Mouse (Mus musculus): ENCODE data around the gene Dst.

Dst gene

DNA sequence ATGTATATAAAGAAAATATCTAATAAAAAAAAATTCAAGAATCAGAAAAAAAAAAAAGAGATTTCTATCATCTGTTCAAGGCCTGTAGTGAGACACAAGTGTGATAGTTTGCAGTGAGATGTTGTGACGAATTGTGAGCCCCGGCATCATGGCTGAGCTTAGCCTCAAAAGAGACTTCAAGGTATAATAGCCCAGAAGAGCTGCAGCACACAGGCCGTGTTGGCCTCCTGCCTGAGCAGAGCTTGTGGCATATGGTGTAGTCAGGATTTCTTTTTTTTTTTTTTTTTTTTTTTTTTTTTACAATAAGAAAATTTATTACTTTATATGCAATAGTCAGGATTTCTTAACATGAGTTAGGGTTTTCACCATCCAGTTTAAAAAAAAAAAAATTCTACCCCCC is 191.4 kb downstream of the Dst start:
- no peak for DNase-seq (ENCODE audit: low spot score in 2 of 2)

DNA sequence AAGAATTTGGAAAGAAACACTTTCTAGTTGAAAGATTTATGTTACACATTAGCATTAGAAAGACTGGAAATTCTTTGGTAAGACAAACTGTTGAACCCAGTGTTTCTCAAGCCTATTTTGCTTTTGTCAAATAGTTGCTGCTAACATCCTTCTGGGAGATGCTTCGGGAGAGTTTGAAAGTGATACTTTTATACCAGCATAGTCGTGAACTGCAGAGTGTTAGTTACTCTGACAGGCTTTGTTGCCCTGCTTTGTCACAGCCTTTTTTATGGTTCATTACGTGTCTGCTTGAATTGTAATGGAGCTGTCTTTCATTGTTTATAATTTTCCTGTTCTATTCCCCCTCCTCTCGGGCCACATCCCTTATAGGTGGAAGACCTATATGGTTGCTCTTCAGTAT is 192.4 kb downstream of the Dst start:
- DNase-seq (ENCODE audit: low spot score in 2 of 2): no peak

DNA sequence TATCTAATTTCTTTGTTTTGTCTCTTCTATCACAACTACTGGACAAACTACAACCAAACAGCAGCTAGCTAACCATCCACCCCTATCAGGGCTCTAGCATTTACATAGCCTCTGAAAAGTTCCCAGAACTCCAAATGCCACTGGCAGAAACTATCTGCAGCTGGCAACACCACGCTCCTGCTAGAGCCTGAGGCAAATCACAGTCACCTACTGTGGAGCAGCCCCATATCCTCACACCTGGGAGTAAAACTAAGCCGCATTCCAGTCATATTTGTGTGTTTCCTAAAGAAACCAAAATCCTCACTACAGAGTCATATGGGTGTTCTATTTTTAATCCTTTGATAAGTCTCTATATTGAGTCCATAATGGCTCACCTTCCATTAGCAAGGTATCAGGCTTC is 194.6 kb downstream of the Dst start:
- no peak for DNase-seq (ENCODE audit: low spot score in 2 of 2)

DNA sequence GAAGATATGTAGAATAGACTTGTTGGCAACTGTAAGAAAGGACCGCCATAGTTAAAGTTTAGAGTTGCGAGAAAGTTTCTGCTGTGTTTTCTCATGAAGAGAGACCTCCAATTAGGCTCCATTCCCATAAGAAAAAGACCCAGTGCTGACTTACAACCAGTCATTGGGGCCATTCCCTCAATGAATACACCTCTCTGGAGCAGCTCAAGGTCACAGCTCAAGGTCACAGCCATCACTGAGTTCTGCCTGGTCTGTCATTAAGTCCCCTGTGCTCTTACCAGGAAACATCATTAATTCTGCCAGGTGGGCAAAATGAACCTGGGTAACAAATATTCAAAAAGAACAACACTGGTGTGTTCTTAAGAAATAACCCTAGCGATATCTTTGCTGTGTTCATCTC is 195.2 kb downstream of the Dst start:
- DNase-seq (ENCODE audit: low spot score in 2 of 2): no peak

DNA sequence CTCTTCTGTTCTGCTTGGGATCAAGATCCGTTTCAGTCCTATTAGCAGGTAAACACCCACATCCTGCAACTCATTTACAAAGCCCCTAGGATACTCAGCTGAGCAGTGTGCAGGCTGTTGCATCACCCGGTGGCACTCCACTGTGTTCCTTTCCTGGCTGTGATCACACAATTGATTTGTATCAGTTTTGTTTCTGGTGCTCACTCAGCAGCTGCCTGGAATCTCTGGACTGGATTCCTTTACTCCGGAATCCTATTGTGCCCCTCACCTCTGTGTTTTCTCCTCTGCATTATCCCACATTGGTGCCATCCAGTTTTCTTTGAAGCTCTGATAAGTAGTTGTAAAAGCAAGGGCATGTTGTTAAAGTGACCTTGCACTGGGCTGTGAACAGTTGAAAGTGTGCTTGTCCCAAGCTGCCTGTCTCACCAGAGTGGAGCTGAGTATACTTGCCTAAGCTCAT is 195.7 kb downstream of the Dst start:
- no peak for DNase-seq (ENCODE audit: low spot score in 2 of 2)

DNA sequence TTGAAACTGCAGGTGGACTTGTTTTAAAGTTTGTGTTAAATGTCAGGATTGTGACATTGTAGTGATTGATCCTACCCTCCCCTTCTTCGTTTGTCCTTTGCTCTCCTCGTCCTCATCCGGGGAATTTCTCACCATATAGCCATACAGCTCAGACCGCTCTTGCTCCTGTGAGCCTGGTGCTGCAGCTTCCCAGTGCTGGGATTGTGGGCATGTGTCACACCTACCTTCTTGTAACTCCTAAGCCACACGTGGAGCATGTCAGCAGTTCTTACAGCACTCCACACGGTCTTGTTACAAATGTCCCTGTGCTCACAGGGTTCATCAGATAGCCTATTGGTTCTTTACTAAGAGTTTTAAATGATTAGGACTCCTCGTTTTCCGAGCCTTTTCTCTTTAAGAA is 196.8 kb downstream of the Dst start:
- no peak for DNase-seq (ENCODE audit: low spot score in 2 of 2)

DNA sequence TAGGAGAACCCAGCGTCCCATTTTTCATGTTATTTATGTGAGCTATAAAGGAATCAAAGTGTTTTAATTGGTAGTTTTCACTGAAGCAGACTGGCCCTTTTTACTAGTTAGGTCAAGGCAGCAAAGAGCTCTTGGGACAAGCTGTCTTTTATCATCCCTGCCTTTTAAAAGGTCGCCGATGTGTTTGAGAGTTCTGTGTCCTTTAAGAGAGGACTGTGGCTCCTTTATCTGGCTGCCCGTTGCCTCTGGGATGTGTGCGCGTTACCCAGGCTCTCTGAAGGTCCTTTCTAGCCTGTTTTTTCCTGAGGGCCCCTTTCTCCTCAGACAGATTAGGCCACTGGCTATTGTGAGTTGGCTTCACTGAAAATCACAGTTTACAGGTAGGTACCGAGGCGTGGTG is 198.6 kb downstream of the Dst start:
- DNase-seq (ENCODE audit: low spot score in 2 of 2): no peak

DNA sequence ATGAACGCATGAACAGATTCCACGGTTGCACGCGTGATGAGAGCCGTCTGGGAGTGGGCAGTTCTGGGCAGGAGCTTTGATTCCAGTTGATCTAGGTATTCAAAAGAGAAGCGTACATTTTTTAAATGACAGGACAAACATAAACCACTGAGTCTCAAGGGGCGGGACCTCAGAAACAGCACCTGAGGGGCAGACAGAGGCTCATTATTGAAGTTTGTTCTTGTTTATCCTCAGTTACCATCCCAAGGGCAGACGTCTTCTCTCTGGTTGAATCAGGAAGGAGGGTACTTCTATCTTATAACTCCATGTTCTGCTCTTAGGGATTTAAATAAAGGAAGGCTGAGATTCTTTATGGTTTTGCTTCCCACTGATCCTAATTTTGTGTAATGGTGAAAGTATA is 199.1 kb downstream of the Dst start:
- no peak for DNase-seq (ENCODE audit: low spot score in 2 of 2)

DNA sequence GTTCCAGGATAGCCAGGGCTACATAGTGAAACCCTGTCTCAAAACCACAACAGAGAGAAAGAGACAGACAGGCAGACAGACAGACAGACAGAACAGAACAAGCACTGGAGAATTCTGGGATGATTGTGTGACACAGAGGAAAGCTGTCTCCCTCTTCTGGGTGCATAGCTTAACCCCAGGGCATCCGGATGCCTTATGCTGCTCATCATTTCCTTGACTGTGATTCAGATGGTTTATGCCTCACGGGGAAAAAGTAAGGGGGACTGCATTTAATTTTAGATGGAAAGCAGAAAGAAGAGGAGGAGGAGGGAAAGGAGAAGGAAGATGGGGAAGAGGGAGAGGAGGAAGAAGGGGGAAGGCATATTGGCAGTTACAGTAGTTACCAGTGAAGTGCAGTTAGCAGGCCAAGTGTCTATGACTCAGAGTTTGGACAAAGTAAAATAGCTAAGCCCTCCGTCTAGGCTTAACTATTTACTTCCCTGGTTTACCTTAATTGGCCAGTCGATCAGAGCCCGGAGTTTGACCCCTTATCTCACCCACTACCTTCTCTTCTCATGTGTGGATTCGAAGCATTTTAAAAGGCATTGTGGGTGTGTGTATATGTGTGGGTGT is 201.7 kb downstream of the Dst start:
- no peak for DNase-seq (ENCODE audit: low spot score in 2 of 2)

DNA sequence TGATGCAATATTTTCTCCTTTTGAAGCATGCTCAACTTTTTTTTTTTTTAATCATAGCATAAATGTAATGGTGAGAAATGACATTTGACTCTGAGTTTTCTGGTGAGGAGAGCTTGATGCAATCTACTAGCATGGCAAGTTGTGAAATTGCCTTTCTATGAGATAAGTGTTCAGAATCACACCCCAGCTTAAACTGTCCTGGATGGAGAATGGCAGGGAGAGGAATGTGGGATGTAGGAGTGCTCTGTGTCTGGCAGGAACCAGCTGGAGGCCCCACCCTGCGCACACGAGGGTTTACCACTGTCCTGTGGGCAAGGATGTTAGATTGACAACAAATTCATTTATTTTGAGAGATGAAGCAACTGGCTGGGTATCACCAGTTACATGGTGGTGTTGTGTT is 202.8 kb downstream of the Dst start:
- no peak for DNase-seq (ENCODE audit: low spot score in 2 of 2)

DNA sequence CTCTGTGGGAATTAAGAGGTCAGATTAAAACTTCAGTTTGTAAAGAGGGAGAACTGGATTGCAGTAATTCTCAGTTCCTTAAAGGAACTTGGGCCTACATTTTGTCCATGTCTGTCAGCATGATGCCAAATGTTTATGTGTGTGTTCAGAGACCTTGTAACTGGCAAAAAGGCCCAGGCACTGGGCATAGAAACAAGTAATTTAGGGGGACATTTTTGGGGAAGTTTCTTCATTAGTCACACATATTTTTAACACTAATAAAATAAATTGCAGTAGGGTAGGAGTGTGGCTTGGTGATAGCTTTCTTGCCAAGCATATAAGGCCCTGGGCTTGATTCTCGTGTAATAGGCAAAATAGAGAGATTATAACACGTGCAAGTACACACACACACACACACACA is 203.9 kb downstream of the Dst start:
- DNase-seq (ENCODE audit: low spot score in 2 of 2): no peak

DNA sequence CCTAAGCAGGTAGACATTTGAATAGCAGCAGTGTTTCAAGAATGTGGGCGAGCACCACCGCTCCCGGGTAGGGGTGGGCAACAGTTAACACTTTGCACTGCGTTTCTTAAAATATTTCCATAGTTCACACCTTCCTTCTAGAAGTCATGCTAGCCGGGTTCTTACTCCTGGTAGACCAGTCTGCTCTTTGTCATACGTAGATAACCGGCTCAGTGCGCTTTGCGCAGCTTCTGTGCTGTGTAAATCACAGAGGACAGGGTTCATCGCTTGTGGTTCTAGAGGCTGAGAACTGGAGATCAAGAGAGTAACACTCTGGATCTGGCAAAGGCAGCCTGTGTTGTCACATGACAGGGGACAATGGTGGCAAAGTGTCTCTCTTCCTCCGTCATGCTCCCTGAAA is 208.4 kb downstream of the Dst start:
- DNase-seq (ENCODE audit: low spot score in 2 of 2): no peak

DNA sequence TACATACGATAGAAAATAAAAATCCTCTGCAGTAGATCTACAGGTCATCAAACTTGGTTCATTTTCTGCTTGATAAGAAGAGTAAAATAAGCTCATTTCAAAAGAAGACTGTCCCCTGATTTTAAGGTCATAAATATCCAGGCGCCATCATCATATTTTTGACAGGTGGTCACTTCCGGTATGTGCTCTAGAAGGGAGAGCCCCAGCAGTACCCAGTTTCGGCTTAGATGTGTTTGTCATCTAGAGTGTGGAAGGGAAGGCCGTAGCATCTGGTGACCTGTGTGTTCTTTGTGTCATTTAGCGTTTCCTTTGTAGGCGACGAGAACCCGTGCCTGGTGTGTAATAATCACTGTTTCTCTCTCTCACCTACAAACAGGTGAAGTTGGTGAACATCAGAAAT is 209.0 kb downstream of the Dst start:
- DNase-seq (ENCODE audit: low spot score in 2 of 2): no peak

DNA sequence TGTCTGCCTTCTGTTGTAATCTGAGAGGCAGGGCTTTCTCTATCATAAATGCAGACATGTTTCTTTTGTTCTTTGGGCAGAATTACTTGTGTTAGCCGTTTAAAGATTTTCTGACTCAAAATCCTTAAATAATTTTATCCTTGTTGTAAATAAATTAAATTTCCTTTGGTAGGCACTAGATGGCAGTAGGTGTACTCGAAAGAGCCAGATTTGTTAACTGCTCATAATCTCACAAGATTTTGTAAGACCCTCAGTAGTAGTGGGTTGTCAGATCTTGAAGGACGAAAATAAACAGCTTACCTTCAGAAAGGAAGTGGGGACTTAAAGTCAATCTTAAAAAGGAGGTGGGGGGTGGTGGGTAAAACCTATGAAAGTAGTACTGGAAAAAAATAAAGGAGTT is 209.7 kb downstream of the Dst start:
- DNase-seq (ENCODE audit: low spot score in 2 of 2): no peak

DNA sequence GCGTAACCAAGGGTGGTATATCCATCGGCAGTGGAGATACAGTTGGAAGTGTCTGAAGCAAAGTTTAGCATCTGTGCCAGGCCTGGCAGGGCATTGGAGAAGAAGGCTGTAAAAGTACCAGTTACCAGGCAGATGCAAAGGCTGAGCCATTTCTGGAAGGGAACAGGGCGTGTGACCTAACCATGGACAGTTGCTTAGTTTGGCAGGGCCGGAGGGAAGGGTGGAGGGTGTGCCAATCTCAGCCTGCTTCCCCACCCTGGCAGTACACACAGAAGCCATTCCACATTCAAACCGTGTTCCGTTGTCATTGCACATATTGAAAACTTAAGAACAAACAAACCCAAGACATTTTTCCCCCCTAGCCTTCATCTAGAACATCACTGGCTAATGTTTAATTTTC is 212.0 kb downstream of the Dst start:
- no peak for DNase-seq (ENCODE audit: low spot score in 2 of 2)

DNA sequence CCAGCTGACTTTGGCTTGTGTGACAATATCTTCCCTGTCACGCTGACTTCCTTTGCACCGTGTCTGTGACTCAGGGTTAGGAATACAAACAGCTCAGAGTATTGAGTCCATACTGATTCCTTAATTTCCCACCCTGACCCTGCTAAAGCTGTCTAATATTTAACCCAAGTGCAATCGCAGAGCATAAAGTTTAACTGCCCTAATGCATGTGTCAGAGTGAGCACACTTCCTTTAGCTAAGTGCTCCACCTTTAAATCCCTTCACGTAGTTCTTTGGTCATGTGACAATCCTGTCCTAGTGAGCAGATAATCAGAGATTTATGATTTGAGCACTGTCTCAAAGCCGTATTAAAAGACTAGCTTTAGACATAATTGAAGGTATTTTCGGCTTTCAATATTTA is 212.6 kb downstream of the Dst start:
- no peak for DNase-seq (ENCODE audit: low spot score in 2 of 2)

DNA sequence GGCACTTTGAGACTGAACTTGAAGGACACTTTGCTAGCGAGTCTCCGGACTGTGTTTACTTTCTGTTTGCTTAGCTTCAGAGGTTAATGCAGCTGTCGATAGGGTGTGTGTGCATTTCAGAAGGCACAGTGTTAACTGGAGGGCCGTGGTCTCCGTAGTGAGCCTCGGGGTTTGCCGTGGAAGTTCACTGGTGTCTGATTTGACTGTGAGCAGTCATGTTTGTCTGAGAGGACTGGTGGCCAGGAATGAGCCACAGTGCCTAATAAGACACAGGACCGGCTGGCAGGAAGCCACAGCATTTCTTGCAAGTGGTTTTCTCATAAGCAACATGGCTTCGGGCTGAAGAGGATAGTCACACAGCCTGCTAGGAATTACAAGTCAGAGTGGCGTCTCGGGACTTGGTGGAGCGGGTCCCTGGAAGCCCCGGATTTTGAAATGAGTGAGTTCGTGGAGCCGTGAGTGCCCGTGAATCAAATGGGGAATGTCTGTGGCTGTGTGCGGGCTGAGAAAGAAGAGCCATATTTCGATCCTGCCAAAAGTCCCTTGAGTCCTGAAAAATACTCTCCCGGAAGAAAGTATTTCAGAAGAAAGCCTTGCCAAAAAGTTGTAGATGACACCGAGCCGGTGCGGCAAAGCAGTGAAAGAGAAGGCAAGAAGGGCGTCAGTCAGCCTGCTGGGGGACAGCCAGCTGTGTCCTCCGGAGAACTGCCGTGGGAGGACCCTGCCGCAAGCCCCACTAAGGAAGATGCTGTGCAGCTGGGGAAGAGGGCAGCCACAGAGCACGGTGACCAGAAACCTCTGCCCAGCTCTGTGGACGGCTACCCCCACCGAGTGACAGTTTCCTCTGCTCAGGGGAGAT is 213.4 kb downstream of the Dst start:
- DNase-seq (ENCODE audit: low spot score in 2 of 2): no peak

DNA sequence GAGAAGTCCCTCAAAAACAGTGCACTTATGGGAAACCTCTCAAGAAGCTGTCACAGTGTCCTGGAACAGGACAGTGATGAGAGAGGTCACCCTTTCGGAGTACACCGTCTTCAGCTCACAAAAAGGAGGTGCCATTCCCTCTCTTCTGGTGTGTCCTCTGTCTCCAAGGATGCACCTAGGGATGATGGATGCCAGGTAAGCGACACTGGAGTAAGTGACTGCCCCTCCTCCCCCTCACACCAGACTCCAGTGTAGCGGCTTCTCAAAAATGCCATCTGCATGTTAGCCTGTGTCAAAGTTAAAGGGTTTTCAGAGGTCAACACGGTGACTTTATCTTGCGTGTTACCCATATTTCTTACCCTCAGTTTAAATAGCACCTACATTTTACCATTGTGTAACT is 214.2 kb downstream of the Dst start:
- no peak for DNase-seq (ENCODE audit: low spot score in 2 of 2)

DNA sequence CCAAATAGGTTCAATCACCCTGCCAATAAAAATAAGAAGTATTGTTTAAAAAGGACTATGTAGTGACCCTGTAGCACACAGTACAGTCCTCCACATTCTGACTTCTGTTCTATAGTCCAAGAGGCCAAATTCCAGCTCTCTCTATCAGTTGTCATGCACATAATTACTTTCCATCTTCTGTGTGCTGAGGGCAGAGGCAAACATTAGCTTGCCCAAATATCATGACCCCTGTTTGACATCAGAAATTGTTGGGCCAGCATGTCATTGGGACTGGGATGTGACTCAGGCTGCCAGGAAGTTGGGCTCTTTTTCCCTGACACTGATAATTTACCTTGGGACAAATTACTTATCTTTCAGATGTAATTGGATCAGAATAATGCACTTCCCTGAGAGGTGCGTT is 214.9 kb downstream of the Dst start:
- no peak for DNase-seq (ENCODE audit: low spot score in 2 of 2)

DNA sequence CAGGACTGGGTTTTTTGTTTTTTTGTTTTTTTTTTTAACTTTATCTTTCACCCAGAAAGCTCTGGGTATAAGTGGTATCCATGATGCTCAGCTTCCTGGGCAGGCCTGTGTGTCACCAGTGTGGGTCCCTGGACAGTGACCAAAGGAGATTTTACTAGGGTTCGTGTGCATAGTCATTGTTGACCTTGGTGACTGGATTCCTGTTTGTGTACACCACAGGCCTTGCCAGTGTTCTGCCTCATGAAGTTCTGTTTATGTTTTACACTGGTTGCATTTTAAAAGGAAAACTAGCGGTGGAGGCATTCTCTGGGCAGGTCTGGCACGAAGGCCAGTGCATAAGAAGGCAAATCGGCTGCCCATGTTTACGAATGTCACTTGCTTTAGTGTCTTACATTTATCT is 215.3 kb downstream of the Dst start:
- no peak for DNase-seq (ENCODE audit: low spot score in 2 of 2)

DNA sequence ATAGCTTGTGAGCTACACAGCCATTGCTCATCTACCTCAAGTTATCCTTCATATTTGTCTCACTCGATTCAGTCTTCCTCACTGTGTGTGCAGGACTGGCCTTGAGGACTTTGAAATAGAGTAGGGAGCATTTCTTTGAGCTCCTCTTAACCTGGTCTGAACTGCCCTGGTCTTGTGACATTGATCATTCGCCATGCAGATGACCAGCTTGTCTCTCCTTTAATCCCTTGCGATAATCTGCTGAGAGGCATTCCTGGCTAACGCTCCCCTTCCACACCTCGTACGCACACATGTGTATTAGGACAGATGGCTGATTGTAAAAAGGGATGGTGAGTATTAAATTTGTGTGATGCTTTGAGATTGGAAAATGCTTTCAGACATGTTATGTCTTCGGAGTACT is 216.4 kb downstream of the Dst start:
- DNase-seq (ENCODE audit: low spot score in 2 of 2): no peak

DNA sequence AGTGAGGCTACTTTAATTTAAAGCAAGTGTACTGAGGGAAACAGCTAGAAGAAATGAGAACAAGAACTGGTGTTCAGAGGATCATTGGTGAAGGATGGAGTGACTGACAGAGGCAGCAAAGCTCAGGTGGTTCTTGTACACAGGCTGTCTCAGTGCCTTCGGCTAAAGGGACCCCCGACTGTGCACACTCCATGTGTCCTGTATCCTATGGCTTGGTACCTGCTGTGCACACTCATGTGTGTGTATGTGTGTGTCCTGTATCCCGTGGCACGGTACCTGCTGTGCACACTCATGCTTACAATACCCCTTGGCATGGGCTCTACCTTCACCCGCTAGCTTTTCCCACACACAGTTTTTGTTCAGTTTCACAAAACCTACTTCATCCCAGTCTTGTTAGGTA is 217.1 kb downstream of the Dst start:
- DNase-seq (ENCODE audit: low spot score in 2 of 2): no peak

DNA sequence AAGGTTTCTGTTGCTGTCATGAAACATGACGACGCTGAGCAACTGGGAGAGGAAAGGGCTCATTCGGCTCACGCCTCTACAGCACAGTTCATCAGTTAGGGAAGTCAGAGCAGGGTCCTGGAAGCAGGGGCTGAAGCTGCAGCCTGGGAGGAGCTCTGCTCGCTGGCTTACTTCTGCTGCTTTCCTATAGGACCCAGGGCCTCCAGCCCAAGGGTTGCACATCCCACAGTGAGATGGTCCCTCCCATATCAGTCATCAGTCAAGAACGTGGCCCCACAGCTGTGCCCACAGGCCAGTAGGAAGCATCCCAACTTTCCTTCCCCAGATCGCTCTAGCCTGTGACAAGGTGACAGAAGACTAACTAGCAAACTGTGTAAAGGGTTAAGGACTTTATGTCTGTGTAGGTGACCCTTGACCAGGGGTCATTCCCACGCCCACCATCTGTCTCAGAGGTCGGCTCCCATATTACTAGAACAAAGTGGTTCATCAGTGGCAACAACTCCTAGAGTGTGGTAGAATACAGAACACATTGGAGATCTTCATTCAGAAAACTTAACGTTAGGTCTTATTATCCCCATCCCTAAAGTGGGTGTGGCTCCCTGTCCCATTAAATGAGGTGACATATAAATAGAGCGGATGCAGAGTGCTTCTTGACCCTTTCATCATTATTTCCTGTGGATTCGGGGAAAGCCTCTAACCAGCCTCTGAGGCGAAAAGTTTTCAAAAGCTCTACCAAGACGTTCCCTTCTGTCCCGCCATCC is 219.9 kb downstream of the Dst start:
- no peak for DNase-seq (ENCODE audit: low spot score in 2 of 2)

All from right cerebral cortex, postnatal 36 days (tissue).